Mouse (Mus musculus): ENCODE results near the gene Apoc3. TPM values are rescaled to one million over a fixed set of nuclear protein-coding genes. Genes with fewer than 3 reads are reported as not detected.

Gene Apoc3
- total and polyA plus RNA-seq, 3 experiments = not detected

GRCm38 (mm10) chr9:46282631-46283436 lies 47.4 kb upstream of the Apoc3 start, which contains the start of gene Bud13 (continued):
- TF ChIP-seq MAZ (IDR thresholded peaks at IDR 0.05; ENCODE audit: low read depth, low read length) (peak; percentile 80), KAT2A (IDR thresholded peaks at IDR 0.05; ENCODE audit: insufficient replicate concordance, low read length) (peak; percentile 53; the same call in 1 of the 2 replicates), SMC3 (IDR thresholded peaks at IDR 0.05; ENCODE audit: low read depth, low read length) (no peak; the same call in 1 of the 2 replicates), NRF1 (IDR thresholded peaks at IDR 0.05; ENCODE audit: low read depth, low read length) (peak; percentile 36), MYC (IDR thresholded peaks at IDR 0.05; ENCODE audit: low read depth, low read length) (peak; percentile 81), TBP (conservative IDR thresholded peaks at IDR 0.05; ENCODE audit: low read depth, low read length) (peak; percentile 78; the same call in 1 of the 2 replicates), ZNF384 (IDR thresholded peaks at IDR 0.05; ENCODE audit: low read depth, low read length) (no peak; the same call in 1 of the 2 replicates), UBTF (IDR thresholded peaks at IDR 0.05; ENCODE audit: low read depth, low read length) (peak; percentile 77; the same call in 1 of the 2 replicates)

GRCm38 (mm10) chr9:46274494-46274893 lies 39.1 kb upstream of the Apoc3 start:
- H3K36me3 ChIP-seq (replicated peaks in 1 of 2; ENCODE audit: control insufficient read depth in 1 of 2, insufficient read depth in 1 of 2, low read length in 1 of 2) = peaks cover 42 to 63% of the 10 kb centered on the region in 2 experiments
- TF ChIP-seq MYC (IDR thresholded peaks at IDR 0.05; ENCODE audit: low read depth, low read length) (no peak), MXI1 (IDR thresholded peaks at IDR 0.05; ENCODE audit: low read depth, low read length) (no peak), SMC3 (IDR thresholded peaks at IDR 0.05; ENCODE audit: low read depth, low read length) (no peak), EP300 (IDR thresholded peaks at IDR 0.05; ENCODE audit: low read length) (no peak), MAX (IDR thresholded peaks at IDR 0.05; ENCODE audit: low read length) (no peak), NRF1 (IDR thresholded peaks at IDR 0.05; ENCODE audit: low read depth, low read length) (no peak), ZMIZ1 (IDR thresholded peaks at IDR 0.05; ENCODE audit: low read depth, low read length) (no peak), POLR2A (IDR thresholded peaks at IDR 0.05; ENCODE audit: low read depth, low read length) (no peak), IRF4 (IDR thresholded peaks at IDR 0.05; ENCODE audit: low read depth, low read length) (no peak), ELF1 (IDR thresholded peaks at IDR 0.05; ENCODE audit: low read depth, low read length) (no peak)

More at GRCm38 (mm10) chr9:46274494-46274893, 39.1 kb upstream of the Apoc3 start:
- Histone ChIP-seq H3K4me3 (replicated peaks in 1 of 3; ENCODE audit: low read depth in 2 of 3, low read length in 2 of 3, poor library complexity in 1 of 3) (no peak overlapping the region), H3K9me3 (replicated peaks; ENCODE audit: low read length) (no peaks in the 10 kb centered on the region), H3K79me2 (replicated peaks; ENCODE audit: control insufficient read depth, extremely low read depth, insufficient read depth, poor library complexity, severe bottlenecking) (peaks cover 17% of the 10 kb centered on the region), H3K27ac (ENCODE audit: insufficient read depth, low read depth) (no peak overlapping the region), H3K27me3 (replicated peaks) (no peaks in the 10 kb centered on the region), H3K4me2 (ENCODE audit: insufficient read depth, low read depth, poor library complexity, severe bottlenecking) (peak overlapping the region; percentile 92), H3K9ac (ENCODE audit: insufficient read depth, low read depth) (no peak overlapping the region), H3K4me1 (ENCODE audit: control insufficient read depth in 1 of 2, insufficient read depth in 2 of 2) (peaks cover 6 to 23% of the 10 kb centered on the region in 2 experiments)
- dilution Hi-C loops (cut with MboI; ENCODE audit: extremely low pct_ligation_motif_present, extremely low pct_unique_long_range_greater_than_20kb, low sequenced_read_pairs) (no loop called here), in situ Hi-C loops (cut with MboI; ENCODE audit: low pct_ligation_motif_present, low pct_unique_long_range_greater_than_20kb, low sequenced_read_pairs) (no loop called here)
- DNase-seq (ENCODE audit: extremely low read depth) = no peak

Data from CH12.LX (cell line).